Mouse (Mus musculus): ENCODE measurements around the gene Mt3.
"Not testable (repeated sequence)": the region's sequence is repeated elsewhere in the genome, so short reads cannot be mapped to it uniquely, and the experiment has no call there.

GRCm38 (mm10) chr8:94134601-94135000 is 17.8 kb upstream of the Mt3 start:
- not testable (repeated sequence) for TF ChIP-seq EP300 (IDR thresholded peaks at IDR 0.05; ENCODE audit: low read depth in 1 of 2, low read length in 2 of 2); ZC3H11A (IDR thresholded peaks at IDR 0.05; ENCODE audit: low read depth, low read length); E2F4 (IDR thresholded peaks at IDR 0.05; ENCODE audit: borderline replicate concordance, low read depth, low read length); NRF1 (IDR thresholded peaks at IDR 0.05; ENCODE audit: insufficient read depth, low read depth, low read length, poor library complexity, severe bottlenecking); POLR2A (IDR thresholded peaks at IDR 0.05; ENCODE audit: control insufficient read depth in 1 of 2, insufficient read depth in 1 of 2, low read depth in 1 of 2, low read length in 2 of 2, poor library complexity in 1 of 2); CTCF (IDR thresholded peaks at IDR 0.05 in 2 of 3, conservative IDR thresholded peaks at IDR 0.05 in 1 of 3; ENCODE audit: control insufficient read depth in 1 of 3, insufficient read depth in 1 of 3, low read depth in 2 of 3, low read length in 3 of 3, poor library complexity in 1 of 3, severe bottlenecking in 1 of 3); JUND (IDR thresholded peaks at IDR 0.05; ENCODE audit: low read depth, low read length); USF2 (IDR thresholded peaks at IDR 0.05; ENCODE audit: borderline replicate concordance in 1 of 2, insufficient read depth in 1 of 2, low read depth in 1 of 2, low read length in 2 of 2); NELFE (IDR thresholded peaks at IDR 0.05; ENCODE audit: low read depth, low read length); MEF2A (IDR thresholded peaks at IDR 0.05; ENCODE audit: extremely low read depth, insufficient replicate concordance, low read depth, low read length, poor library complexity, severe bottlenecking); MAZ (IDR thresholded peaks at IDR 0.05; ENCODE audit: low read depth, low read length)
